Mouse (Mus musculus) limb, embryonic 14.5 days (tissue): Measurements from ENCODE around the gene Tmtc4. TPM values are rescaled to one million over a fixed set of nuclear protein-coding genes. Genes with fewer than 3 reads are reported as not detected.
A peak's percentile ranks its signal among the peaks of the same experiment; 100 is the strongest.

ENCODE experiments used
- ATAC-seq: fragments of 200-750 bp; cut with Nextera tagmentation; 2 replicates; pipeline ENCODE4 v1.8.0; 2017; ENCODE audit warnings: low read depth, moderate number of reproducible peaks, moderate TSS enrichment; ENCODE audit not compliant: low FRiP score
- DNase-seq: peaks from one replicate; pipeline ENCODE4 v3.0.0-alpha.2; 2015; ENCODE audit warnings: low spot score
- H3K27ac ChIP-seq: fragments of 300-500 bp; sonication (generic); replicated peaks from 2 replicates; pipeline ENCODE4 v1.5.1; 2014; ENCODE audit warnings: low read depth, mild to moderate bottlenecking, low read length, moderate library complexity, mixed read lengths
- H3K27me3 ChIP-seq: fragments of 300-500 bp; sonication (generic); 2 replicates; pipeline ENCODE4 v1.6.1; 2014; ENCODE audit warnings: low read length, mixed read lengths; ENCODE audit not compliant: control insufficient read depth, insufficient read depth
- H3K36me3 ChIP-seq: fragments of 300-500 bp; sonication (generic); 2 replicates; pipeline ENCODE4 v1.6.1; 2014; ENCODE audit warnings: mild to moderate bottlenecking, low read length, moderate library complexity, mixed read lengths; ENCODE audit not compliant: control insufficient read depth, insufficient read depth
- H3K4me1 ChIP-seq: fragments of 300-500 bp; sonication (generic); 2 replicates; pipeline ENCODE4 v1.6.1; 2014; ENCODE audit warnings: antibody characterized with exemption, low read length, mixed read lengths; ENCODE audit not compliant: control insufficient read depth, insufficient read depth
- H3K4me2 ChIP-seq: fragments of 300-500 bp; sonication (generic); replicated peaks from 2 replicates; pipeline ENCODE4 v1.6.1; 2014; ENCODE audit warnings: low read depth, mild to moderate bottlenecking, low read length, moderate library complexity; ENCODE audit not compliant: severe bottlenecking
- H3K4me3 ChIP-seq: fragments of 300-500 bp; sonication (generic); replicated peaks from 2 replicates; pipeline ENCODE4 v1.5.1; 2014; ENCODE audit warnings: low read length
- H3K9ac ChIP-seq: fragments of 300-500 bp; sonication (generic); 2 replicates; pipeline ENCODE4 v1.6.1; 2014; ENCODE audit warnings: mild to moderate bottlenecking, low read depth, low read length, moderate library complexity; ENCODE audit not compliant: severe bottlenecking
- H3K9me3 ChIP-seq: fragments of 300-500 bp; sonication (generic); 2 replicates; pipeline ENCODE4 v1.6.1; 2016; ENCODE audit warnings: low read length; ENCODE audit not compliant: control insufficient read depth
- POLR2A ChIP-seq: fragments of 200-500 bp; IDR thresholded peaks from 2 replicates; pipeline ENCODE4 v1.8.0; 2012; ENCODE audit warnings: inconsistent platforms, mild to moderate bottlenecking, moderate library complexity, borderline replicate concordance; ENCODE audit not compliant: insufficient read depth, insufficient read length; ENCODE audit errors: extremely low read depth
- WGBS: fragments of 180-500 bp; shearing (Covaris S2); extraction: QIAGEN DNeasy Blood & Tissue Kit; methylation state at CpG from one replicate; pipeline ENCODE4 v1.1.7; 2014; 5-methylcytosine and 5-hydroxymethylcytosine counted together
- polyA plus RNA-seq, 2 experiments: library from polyadenylated mRNA; depleted of rRNA in 1 of 2; stranded (reverse) in 1 of 2; unstranded in 1 of 2; fragments of >200 nt; fragmentation: Nextera tagmentation in 1 of 2; extraction: Ambion mirVana in 1 of 2; gene quantifications; 2 replicates each; pipeline versions ENCODE4 v1.2.1 to v1.2.3; 2012 to 2014

The Tmtc4 gene
- polyA plus RNA-seq, 2 experiments, result 20.9 to 25.5 TPM

GRCm38 (mm10) chr14:122981831-122982485, 1.9 kb downstream of the Tmtc4 start:
- Histone ChIP-seq H3K4me1 (peaks cover 10% of the 10 kb centered on the region), H3K9ac (peak overlapping the region; percentile 88), H3K9me3 (no peaks in the 10 kb centered on the region), H3K4me2 (peak overlapping the region; percentile 89), H3K4me3 (peak overlapping the region; percentile 80), H3K27ac (no peak overlapping the region), H3K27me3 (no peaks in the 10 kb centered on the region), H3K36me3 (0 out of 2 replicates have a peak, but pooled peaks cover 3% of the 10 kb centered on the region)
- WGBS, result 39% methylated on average over 8 of the region's 8 CpGs
- DNase-seq, result no peak
- no peak for TF ChIP-seq POLR2A
- no peak for ATAC-seq

- peaks cover 8% of the 10 kb centered on the region for H3K4me1 ChIP-seq
- WGBS, result 80% methylated on average over 3 of the region's 3 CpGs
- H3K36me3 ChIP-seq, result 0 out of 2 replicates have a peak, but pooled peaks cover 3% of the 10 kb centered on the region
- H3K9ac ChIP-seq, result no peak overlapping the region
- TF ChIP-seq POLR2A, result no peak
- no peak for ATAC-seq
- no peak overlapping the region for H3K4me2 ChIP-seq
- H3K9me3 ChIP-seq, result no peaks in the 10 kb centered on the region
- H3K27me3 ChIP-seq, result no peaks in the 10 kb centered on the region
- H3K4me3 ChIP-seq, result no peak overlapping the region
- no peak overlapping the region for H3K27ac ChIP-seq
- DNase-seq, result no peak
Observed at GRCm38 (mm10) chr14:122978871-122979270, 5.0 kb downstream of the Tmtc4 start.

- H3K4me3 ChIP-seq, result no peak overlapping the region
- WGBS, result 92% methylated on average over 1 of the region's 1 CpGs
- no peaks in the 10 kb centered on the region for H3K9me3 ChIP-seq
- no peak overlapping the region for H3K27ac ChIP-seq
- DNase-seq (no peak), ATAC-seq (no peak)
- no peak overlapping the region for H3K4me2 ChIP-seq
- no peak overlapping the region for H3K9ac ChIP-seq
- H3K4me1 ChIP-seq, result peaks cover 6% of the 10 kb centered on the region
- H3K36me3 ChIP-seq, result peaks cover 3% of the 10 kb centered on the region; the same call in 1 of the 2 replicates
- no peak for TF ChIP-seq POLR2A
- H3K27me3 ChIP-seq, result no peaks in the 10 kb centered on the region
Observed at GRCm38 (mm10) chr14:122977797-122978140, 6.1 kb downstream of the Tmtc4 start.

- WGBS, result 79% methylated on average over 9 of the region's 9 CpGs
- H3K36me3 ChIP-seq, result peaks cover 3% of the 10 kb centered on the region; the same call in 1 of the 2 replicates
- ATAC-seq, result peak; percentile 58; the same call in 1 of the 2 replicates
Observed at GRCm38 (mm10) chr14:122977056-122977796, 6.6 kb downstream of the Tmtc4 start.

GRCm38 (mm10) chr14:122974854-122975570, 8.8 kb downstream of the Tmtc4 start:
- Histone ChIP-seq H3K27ac (no peak overlapping the region), H3K36me3 (peaks cover 22% of the 10 kb centered on the region), H3K4me2 (no peak overlapping the region), H3K27me3 (no peaks in the 10 kb centered on the region), H3K4me3 (no peak overlapping the region), H3K9me3 (no peaks in the 10 kb centered on the region), H3K4me1 (no peaks in the 10 kb centered on the region), H3K9ac (no peak overlapping the region)
- no peak for TF ChIP-seq POLR2A
- ATAC-seq (no peak), DNase-seq (no peak)
- WGBS, result 79% methylated on average over 3 of the region's 3 CpGs

More at GRCm38 (mm10) chr14:122977056-122977796, 6.6 kb downstream of the Tmtc4 start:
- peak; percentile 47 for DNase-seq
- no peak overlapping the region for H3K4me3 ChIP-seq
- no peak overlapping the region for H3K4me2 ChIP-seq
- peaks cover 5% of the 10 kb centered on the region for H3K4me1 ChIP-seq
- H3K27ac ChIP-seq, result no peak overlapping the region
- H3K9me3 ChIP-seq, result no peaks in the 10 kb centered on the region
- no peak overlapping the region for H3K9ac ChIP-seq
- H3K27me3 ChIP-seq, result no peaks in the 10 kb centered on the region
- TF ChIP-seq POLR2A, result no peak
